Mouse (Mus musculus) cortical plate, adult 2 months (tissue): ENCODE measurements around the gene Ccdc106.

Experiments used
- CTCF ChIP-seq: fragments of 200-500 bp; IDR thresholded peaks from 2 replicates; pipeline ENCODE4 v1.5.1; 2011; ENCODE audit warnings: mild to moderate bottlenecking, control low read depth, low read length; ENCODE audit not compliant: insufficient read depth; ENCODE audit errors: extremely low read depth
- POLR2A ChIP-seq: fragments of 200-500 bp; IDR thresholded peaks from 2 replicates; pipeline ENCODE4 v1.6.1; 2011; ENCODE audit warnings: mild to moderate bottlenecking, low read length, control low read depth; ENCODE audit not compliant: insufficient read depth; ENCODE audit errors: extremely low read depth

GRCm38 (mm10) chr7:5035628-5036027 is 15.3 kb downstream of the Ccdc106 start:
- TF ChIP-seq POLR2A (no peak), CTCF (no peak)
